Mouse (Mus musculus) 416B (cell line): Measurements from ENCODE around the gene Pcnx2.

ENCODE experiments used
- DNase-seq: peaks from one replicate; pipeline ENCODE4 v3.0.0; 2011; ENCODE audit warnings: low read depth

The Pcnx2 gene

GRCm38 (mm10) chr8:125897388-125897787 is 729 bp downstream of the Pcnx2 start:
- DNase-seq, result no peak

- DNase-seq, result no peak
Measured at GRCm38 (mm10) chr8:125889920-125890319, 8.2 kb downstream of the Pcnx2 start.

- no peak for DNase-seq
Measured at GRCm38 (mm10) chr8:125887549-125887948, 10.6 kb downstream of the Pcnx2 start.

GRCm38 (mm10) chr8:125880447-125880846 is 17.7 kb downstream of the Pcnx2 start:
- no peak for DNase-seq

- DNase-seq, result no peak
Measured at GRCm38 (mm10) chr8:125873250-125873534, 24.9 kb downstream of the Pcnx2 start.

GRCm38 (mm10) chr8:125872501-125873249 is 25.4 kb downstream of the Pcnx2 start:
- no peak for DNase-seq

- DNase-seq, result peak; percentile 8
Measured at GRCm38 (mm10) chr8:125870821-125871321, 27.2 kb downstream of the Pcnx2 start.

GRCm38 (mm10) chr8:125870179-125870702 is 27.9 kb downstream of the Pcnx2 start:
- no peak for DNase-seq

GRCm38 (mm10) chr8:125869739-125870138 is 28.4 kb downstream of the Pcnx2 start:
- no peak for DNase-seq

- no peak for DNase-seq
Measured at GRCm38 (mm10) chr8:125868552-125868951, 29.6 kb downstream of the Pcnx2 start.

GRCm38 (mm10) chr8:125866125-125866524 is 32.0 kb downstream of the Pcnx2 start:
- no peak for DNase-seq

GRCm38 (mm10) chr8:125857251-125857650 is 40.9 kb downstream of the Pcnx2 start:
- no peak for DNase-seq

- no peak for DNase-seq
Measured at GRCm38 (mm10) chr8:125856160-125856559, 42.0 kb downstream of the Pcnx2 start.

- no peak for DNase-seq
Measured at GRCm38 (mm10) chr8:125854379-125854778, 43.7 kb downstream of the Pcnx2 start.

- no peak for DNase-seq
Measured at GRCm38 (mm10) chr8:125853300-125853699, 44.8 kb downstream of the Pcnx2 start.

GRCm38 (mm10) chr8:125849181-125849580 is 48.9 kb downstream of the Pcnx2 start:
- DNase-seq, result no peak

- DNase-seq, result no peak
Measured at GRCm38 (mm10) chr8:125847842-125848241, 50.3 kb downstream of the Pcnx2 start.

GRCm38 (mm10) chr8:125845281-125845680 is 52.8 kb downstream of the Pcnx2 start:
- DNase-seq, result no peak

GRCm38 (mm10) chr8:125843122-125843836 is 54.8 kb downstream of the Pcnx2 start:
- DNase-seq, result no peak

- no peak for DNase-seq
Measured at GRCm38 (mm10) chr8:125842158-125842557, 56.0 kb downstream of the Pcnx2 start.

GRCm38 (mm10) chr8:125824688-125825087 is 73.4 kb downstream of the Pcnx2 start:
- no peak for DNase-seq

GRCm38 (mm10) chr8:125823719-125824118 is 74.4 kb downstream of the Pcnx2 start:
- DNase-seq, result no peak

GRCm38 (mm10) chr8:125822065-125822464 is 76.1 kb downstream of the Pcnx2 start:
- DNase-seq, result no peak
